Mouse (Mus musculus): ENCODE data around the gene Map3k7cl.

The Map3k7cl gene

DNA sequence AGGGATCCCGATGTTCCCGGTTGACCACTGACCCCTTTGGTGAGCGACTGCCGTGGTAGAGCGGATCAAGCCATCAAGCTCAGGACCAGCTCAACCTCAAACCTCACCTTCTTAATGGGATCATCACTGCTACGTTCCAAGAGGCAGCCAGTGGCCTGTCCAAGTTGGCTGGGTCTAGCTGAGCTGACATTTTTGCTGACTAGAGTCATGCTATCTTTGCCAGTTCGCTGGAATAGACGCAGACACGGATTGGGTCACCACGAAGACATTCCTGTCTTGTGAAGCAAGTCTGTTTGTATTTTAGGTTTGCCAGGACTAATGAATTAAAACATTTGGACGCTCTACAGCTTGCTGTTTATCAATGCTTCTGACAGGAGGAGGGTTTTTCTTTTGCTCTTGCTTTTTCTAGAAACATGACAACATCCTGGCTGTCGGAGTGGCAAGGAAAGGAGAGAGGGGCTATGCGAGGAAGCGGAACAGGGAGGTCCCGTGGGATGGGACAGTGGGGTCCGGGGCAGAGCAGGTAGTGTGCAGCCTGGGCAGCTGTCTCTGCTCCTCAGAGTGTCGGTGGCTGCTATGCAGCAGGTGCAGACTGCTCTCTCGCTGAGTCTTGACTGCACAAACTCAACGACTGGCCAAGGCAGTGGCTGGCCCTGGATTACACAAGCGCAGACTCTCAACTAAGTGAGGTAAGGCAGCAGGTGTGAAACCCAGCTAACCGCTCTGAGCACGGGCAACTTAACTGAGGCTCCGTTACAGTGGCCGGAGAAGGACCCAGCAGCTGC is at the start of gene Map3k7cl:
Gene Map3k7cl (plus strand): TSS at position 424 of the 785 bp plus-strand sequence.
- DNase-seq = peak; percentile 64

DNA sequence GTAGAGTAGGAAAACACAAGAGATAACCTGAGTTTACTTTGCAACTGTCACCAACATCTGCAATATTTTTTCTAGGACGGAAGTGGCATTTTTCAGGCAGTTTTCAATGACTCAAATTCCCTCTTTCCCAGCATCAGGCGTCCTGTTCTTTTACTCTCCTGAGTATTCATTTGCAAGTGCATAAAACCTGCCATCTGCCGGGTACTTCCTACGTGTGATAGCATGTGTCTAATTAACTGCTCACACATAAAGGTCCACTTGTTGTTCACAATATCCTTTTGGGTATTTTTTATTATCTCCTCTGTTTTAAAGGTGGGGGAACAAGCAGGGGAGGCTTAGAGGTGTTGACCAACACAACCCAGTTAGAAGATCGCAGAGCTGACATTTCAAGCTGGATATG is 41.4 kb upstream of the Map3k7cl start:
- no peak for DNase-seq

DNA sequence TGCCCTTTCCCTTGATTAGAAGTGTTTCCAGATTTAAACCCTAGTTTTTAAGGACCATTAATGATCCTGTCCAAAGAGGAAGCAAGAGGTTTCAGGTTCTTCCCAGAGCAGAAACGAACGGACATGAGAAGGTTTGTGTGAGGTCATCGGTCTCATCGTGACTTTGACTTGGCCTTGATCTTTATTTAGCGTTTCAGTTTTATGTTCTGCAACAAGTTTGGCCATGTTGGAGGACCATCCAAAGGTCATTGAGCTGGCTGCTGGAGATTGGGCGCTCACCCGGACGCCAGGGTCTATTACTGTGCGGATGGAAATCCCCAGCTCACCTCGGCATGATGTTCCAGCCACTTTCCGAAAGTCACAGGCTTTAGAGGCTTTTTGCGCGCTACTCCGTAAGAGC is 40.8 kb upstream of the Map3k7cl start:
- no peak for DNase-seq

DNA sequence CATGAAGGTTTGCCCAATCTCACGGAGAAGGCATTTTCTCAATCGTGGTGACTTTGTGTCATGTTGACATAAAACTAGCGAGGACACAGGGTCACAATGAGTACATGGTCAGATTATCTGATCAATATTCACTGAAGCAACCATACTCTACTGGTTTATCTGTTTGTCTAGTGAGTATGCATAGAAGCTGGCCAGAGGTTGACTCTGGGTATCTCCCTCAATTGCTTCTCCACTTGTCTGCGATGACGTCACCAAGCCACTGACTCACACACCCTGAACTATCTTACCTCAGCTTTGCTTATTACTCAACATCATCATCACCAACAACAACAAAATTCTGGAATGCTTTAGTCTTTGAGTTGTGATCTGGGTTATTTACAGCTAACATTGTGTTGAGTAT is 28.9 kb upstream of the Map3k7cl start:
- no peak for DNase-seq

DNA sequence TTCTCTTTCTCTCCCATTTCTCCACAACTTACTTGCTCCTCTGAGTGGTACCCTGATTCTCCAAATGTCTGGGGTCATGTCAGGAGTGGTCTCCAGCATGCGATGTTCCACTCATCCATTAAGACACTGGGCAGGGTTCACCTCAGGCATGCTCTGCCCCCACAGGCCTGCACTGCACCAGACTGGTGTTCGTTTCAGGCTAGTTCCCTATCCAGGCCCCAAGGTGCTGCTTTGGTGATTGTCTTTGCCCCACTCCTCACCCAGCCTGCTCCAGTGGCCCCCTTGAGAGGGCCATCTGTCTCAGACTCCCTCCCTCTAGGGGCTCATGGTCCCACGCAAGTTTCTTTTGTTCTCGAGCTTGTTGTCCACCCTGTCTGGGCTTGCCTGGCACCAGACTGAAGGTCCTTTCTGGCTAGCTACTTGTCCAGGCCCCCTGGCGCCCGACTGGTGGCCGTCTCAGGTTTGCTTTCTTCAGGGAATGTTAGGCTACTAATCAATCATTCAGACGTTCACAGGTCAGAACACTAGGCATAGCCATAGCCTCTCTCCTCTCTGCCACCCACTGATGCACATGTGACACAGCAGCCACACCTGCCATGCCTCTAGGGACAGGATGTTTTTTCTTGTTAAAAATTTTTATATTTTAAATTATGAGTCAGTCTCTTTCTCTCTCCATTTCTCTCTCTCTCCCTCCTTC is 25.4 kb upstream of the Map3k7cl start:
- DNase-seq = no peak

DNA sequence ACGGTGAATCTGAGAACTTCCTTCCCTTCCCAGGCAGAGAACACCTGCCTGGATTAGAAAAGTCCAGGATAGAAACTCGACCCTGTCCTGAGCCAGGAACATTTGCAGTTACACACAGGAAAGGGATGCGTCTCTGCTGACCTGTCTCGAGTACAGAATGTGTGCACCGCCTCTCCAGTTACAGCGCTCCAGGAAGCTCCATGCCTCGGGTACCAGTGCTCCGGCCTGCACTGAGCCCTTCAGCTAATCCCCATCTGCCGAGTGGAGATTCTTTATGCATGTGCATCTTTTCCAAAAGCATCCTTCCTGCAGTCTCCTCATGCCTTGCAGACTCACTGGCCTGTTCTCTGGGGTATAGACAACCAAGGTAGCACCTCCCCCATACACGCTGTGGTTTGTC is 24.4 kb upstream of the Map3k7cl start:
- DNase-seq = no peak

DNA sequence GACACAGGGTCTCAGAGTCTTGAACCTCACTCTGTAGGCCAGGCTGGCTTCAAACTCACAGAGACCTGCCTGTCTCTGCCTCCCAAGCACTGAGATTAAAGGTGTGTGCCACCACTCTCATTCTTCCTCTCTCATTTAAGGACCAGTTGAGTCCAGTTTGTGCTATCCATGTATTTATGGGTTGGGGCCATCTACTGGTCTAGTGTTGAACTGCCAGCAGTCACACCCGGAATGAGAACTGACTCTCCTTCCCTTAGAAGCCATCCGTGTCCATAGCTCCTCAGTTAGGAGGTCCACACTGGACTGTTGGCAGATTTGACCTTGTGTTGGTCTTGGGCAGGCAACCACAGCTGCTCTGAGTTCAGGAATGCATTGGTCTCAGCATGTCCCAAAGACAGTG is 4.8 kb upstream of the Map3k7cl start:
- DNase-seq = no peak

DNA sequence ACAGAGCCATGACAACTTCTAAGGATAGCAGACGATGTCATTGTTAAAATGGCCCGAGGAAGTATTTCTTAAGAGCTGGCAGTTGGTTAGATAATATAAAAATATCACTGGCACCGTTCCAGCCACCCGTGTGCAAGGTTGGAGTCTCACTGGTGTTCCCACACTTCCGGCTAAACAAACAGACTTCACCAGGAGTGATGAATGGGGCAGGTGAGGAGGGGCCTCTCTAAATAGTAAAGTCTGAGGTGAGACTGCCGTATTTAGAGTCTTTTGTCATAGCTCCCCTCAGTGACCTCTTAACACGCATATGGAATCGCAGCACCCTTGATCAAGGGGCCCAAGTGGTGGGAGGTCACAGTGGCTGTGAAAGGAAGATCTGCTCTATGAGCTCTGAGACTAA is 3.2 kb downstream of the Map3k7cl start:
- no peak for DNase-seq

DNA sequence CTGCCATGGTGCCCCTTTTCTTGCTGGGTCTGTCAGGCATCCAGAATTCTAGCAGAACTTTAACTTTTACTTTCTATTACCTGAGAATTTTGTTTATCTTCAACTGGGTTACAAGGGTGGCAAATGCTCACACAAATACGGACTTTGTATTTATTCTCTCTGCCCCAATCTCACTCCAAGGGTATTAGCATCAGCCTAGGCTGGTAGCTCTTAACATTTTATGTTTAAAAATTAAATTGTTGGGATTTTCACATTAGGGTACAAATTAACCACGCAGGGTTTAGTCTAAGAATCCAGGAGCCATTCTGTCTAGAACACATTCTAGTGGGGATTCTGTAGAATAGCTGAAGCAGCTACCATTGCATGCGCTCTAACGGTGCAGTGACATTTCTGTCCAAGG is 8.4 kb downstream of the Map3k7cl start:
- no peak for DNase-seq

DNA sequence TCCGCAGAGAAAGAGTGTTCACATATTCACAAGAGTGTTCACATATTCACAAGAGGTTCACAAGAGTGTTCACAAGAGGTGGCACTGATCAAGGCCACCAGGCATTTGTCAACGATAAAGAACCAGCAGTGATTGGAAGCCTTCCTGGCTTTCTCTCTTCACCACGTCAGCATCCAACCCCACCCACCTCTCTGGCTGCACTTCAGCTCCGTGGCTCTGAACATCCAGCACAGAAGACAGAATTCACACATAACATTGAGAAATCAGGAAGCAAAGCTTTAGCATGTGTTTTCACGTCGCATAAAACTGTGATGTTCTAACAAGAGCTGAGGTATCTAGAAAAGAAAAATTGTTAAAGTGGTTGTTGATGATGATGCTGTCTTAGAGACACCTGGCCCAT is 10.4 kb downstream of the Map3k7cl start:
- no peak for DNase-seq

DNA sequence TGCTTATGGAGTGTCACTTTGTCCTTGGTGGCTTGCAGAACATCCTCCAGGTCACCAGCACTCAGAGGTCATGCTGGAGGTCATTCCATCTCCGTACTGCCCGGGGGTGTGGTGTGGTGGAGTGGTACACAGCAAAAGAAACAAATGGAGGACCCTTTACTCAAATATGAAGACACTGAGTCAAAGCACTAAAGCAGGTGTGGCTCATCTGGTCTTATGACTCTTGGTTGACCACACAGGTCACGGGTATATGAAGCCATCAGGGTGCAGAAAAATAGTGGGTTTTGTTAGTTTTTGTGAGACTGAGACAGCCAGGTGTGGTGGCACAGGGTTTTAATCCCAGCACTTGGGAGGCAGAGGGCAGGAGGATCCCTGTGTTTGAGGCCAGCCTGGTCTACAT is 11.4 kb downstream of the Map3k7cl start:
- DNase-seq = no peak

DNA sequence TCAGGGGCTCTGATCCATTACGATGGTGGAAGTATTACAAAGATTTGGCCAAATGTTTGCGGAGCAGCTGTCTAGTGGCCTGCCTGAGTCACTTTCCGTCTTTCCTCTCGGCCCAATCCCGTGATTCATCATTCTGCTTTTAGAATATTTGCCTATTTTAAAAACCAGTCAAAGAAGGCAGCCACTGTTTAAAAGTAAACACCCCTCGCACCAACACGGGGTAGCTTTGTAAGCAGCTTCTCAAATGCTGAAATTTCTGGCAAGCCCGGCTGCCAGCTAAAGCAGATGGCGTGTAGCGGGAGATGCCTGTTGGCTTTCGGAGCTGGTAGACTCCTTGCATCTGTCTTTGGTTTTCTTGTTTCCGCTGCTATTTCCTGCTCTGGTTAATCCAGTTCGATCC is 14.4 kb downstream of the Map3k7cl start:
- DNase-seq = no peak

DNA sequence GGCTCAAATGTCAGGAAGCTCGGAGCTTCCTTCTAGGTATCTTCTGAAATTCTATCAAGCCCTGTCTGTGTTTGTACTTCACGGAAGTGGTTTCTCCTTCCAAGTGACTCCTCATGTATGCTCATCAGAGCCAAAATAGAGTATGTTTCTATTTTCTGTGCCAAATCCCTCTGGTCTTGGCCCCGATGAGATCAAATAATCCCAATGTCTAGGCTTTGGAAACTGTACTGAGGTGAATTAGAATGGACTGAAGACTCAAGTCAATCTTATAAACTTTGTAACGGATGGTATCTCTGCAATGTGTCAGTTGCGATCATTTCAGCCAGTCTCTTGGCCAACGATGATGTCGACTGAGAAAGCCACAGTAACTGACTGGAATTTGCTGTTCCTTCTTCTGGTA is 15.1 kb downstream of the Map3k7cl start:
- DNase-seq = no peak

DNA sequence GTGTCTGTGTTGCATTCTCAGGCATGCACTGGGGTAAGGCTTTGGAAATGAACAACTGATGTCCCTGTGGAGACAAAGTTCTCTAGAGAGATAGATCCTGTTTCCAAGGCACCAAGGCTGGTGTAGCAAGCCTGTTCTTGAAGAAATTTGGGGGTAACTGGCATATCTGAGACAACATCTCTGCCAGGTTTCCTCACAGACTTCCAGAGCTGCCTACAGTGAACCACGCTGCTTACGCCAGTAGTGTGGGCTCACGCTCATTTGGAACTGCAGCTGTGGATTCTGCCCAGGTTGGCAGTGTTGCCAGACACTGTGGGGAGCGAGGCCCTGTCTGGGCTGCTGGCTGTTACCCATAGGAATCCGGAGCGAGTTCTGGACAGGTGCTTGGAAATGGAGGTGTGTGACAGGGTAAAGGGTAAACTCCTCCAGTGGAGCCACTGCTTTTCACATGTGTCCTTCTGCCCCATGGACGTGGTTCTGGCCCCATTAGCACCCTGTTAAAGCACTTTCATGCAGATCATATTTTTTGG is 16.5 kb downstream of the Map3k7cl start:
- no peak for DNase-seq

DNA sequence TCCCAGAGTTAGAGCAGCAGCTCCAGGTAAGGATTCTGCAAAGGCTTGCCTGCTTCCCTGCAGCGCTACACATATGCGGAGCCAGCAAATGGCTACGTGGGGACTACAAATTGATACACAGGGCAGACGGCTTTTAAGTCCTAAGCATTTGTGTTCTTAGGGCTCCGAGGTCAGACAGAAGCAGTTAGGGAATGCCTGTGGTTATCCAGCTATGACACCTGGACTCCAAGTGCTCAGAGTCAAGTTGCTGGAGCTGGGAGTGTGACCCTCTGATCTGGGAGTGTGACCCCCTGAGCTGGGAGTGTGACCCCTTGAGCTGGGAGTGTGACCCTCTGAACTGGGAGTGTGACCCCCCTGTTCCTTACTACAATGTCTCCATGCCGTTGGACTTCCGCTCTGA is 17.2 kb downstream of the Map3k7cl start:
- no peak for DNase-seq

DNA sequence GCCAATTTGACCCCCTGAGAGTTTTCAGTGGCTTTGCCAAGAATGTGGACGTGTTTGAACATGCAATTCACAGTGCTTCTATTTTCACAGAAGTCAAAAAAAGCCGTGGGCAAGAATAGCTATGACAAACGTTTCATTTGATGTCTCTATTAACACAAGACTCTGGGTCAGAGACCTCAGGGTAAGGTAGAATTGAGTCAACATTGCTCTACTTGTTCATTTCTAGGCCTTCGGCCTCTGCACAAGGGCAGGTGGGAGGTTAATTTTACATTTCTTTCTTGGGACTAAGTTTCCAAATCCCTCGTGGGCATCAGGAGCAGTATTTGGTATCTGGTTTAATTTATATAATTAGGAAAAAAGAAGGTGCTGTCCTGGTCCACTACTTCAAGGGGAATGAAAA is 20.3 kb downstream of the Map3k7cl start:
- DNase-seq = no peak

DNA sequence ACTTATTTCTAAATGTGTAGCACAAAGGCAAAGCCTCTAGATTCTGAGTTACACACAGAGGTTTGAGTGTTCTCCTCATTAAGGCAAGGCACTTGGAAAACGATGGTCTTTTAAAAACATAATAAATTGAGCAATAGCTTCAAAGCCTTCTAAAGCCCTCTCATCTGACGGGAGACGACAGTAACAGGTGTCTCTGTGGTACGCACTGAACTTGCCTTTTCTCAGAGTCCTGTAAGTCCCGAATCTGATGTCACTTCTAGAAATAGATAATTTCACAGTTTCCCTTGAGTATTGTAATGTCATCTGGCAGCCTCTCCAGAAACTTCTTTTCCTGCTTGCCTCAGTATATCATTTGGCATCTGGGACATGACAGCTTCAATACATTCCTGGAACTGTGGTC is 21.0 kb downstream of the Map3k7cl start:
- no peak for DNase-seq

DNA sequence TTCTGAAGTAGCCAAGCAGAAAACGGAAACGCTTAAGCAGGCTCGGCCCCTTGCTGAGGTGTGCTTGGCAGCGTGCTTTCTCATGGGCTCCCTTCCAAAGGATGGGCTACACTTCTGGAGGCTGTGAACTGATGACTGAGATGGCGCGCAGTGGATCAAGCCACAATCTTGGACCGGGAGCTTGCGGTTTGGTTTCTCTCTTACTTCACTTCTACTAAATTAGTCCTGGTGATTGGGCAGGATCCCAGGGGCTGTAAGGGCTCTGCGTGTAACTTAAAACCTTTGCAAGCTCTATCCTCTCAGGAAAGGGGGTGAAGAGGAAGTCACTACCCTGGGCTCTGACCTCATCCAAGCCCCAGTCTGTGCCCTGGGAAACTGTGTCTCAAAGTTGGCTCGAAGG is 22.5 kb downstream of the Map3k7cl start:
- DNase-seq = peak; percentile 49

DNA sequence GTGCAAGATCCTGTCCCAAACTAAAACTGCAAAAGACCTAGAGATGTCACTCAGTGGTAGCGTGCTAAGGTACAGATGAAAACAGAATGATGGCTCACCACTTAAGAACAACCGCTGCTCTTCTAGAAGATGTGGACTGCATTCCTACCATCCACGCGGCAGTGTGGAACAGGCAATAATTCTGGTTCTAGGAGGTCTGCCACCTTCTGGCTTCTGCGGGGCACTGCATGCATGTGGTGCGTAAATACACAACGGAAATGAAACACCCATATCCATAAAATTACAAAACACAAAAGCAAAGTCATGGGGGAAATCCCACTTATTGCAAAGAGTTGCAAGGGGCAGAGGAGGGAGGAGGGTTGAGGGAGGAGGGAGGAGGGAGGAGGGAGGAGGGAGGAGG is 25.8 kb downstream of the Map3k7cl start:
- DNase-seq = no peak

DNA sequence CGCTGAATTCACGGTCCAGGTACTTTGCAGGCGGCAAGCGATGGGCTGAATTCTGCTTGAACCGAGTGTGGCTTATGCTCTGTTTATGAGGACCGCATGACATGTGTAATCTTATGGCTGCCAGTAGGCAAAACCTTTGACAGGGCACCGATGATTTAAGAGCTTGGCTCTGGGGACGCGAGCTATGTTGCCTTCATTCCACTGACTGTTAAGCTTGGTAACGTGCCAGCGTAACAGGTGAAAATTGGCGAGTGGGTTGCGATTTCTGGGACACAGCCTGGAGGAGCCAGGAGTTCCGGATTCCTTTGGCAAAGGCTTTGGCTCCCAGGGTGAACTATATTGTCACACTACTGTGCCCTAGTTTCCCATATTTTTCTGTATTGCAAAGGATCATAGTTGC is 26.3 kb downstream of the Map3k7cl start:
- DNase-seq = no peak

DNA sequence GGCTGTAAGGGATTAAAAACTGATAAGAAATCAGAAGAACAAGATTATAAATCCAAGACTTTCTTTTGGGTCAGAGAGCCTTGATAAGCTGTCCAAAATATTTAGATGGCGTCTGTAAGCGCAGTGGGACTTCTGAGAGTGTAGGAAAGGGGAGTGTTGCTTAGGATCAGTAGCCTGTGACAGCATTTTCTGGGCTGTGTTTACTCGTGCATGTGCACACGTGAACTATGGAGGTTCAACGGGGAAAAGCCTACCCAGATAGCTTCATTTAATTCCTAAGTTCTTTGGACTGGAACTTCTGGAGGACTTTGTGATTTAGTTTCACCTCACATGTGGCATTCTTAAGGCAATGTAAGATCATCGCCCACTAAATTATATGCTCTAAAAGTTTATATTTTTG is 29.6 kb downstream of the Map3k7cl start:
- DNase-seq = no peak

DNA sequence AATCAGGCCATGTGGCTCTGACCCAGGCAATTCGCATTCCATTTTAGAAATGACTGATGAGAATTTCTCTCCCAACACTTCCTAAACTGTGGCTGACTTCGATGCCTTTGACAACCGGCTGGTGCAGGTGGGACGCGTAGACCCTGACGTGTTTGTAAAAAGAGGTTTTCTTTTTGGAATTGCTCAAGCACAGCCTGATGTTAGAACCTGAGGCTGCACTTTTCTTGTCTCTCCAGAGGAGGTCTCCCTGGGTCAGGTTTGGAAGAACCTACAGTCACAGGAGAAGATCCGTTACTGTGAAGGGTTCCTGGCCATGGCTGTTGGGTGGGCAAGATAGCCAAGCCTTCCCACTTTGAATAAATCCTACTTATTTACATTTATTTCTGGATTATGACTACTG is 31.5 kb downstream of the Map3k7cl start:
- DNase-seq = no peak

DNA sequence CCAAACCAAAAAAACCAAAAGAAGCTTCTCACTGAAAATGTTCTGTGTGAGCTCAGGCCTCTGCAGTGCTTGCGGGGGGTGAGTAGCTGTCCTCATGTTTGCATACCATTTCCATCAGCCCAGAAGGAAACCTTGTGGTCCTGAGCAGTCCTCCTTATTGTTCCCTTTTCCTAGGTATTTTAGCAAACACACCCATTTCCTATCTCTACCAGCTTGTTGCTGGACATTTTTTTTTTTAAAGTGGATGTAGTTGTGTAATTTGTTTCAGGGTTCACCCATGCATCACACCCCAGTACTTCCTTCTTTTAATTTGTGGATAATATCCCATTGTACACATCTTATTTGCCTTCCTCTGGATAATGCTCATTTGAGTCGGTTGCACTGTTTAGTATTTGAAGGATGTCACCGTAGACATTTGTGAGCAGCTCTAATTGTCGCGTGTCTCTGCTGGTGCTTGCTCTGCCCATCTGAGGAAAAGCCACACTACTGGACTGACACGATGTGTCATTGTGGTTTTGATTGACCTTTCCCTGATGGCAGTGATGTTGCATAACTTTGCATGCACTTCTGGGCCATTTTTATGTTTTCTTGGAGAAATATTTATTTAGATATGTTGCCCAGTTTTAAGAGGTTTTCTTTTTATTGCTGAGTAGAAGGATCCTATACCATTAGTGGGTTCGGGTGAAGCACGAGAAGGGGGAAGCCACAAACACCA is 32.6 kb downstream of the Map3k7cl start:
- DNase-seq = no peak

DNA sequence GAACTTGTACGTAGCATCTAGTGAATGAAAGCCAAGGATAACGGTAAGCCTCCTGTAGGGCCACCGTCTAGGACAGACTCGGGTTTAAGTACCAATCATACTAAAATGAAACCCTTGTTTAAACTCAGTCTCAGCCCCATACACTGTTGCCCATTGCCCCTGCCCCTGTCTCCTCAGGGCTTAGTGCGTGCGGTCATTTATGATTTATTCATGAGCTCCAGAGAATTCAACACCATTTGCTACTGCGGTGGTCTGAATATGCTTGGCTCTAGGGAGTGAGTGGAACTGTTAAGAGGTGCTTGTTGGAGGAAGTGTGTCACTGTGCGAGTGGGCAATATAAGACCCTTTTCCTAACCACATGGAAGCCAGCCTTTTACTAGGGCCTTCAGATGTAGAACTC is 34.7 kb downstream of the Map3k7cl start:
- DNase-seq = no peak

All from kidney, adult 18-20 months (tissue).